Mouse (Mus musculus) heart, embryonic 14.5 days (tissue): ENCODE data around the gene Adamts12. TPM values are rescaled to one million over a fixed set of nuclear protein-coding genes. Genes with fewer than 3 reads are reported as not detected.

Experiments
- ATAC-seq: fragments of 200-750 bp; cut with Nextera tagmentation; 2 replicates; pipeline ENCODE4 v1.8.0; 2017; ENCODE audit warnings: low read depth, moderate TSS enrichment; ENCODE audit not compliant: insufficient number of reproducible peaks, insufficient read depth, low FRiP score
- H3K27ac ChIP-seq, 2 experiments: fragments of 200-500 bp in 1 of 2; fragments of 300-500 bp in 1 of 2; sonication (generic) in 1 of 2; replicated peaks in 1 of 2; 2 replicates each; pipeline ENCODE4 v1.5.1; 2012 to 2014; ENCODE audit warnings: low read depth in 2 of 2, low read length in 2 of 2, control low read depth in 1 of 2, mild to moderate bottlenecking in 1 of 2, mixed read lengths in 1 of 2; ENCODE audit not compliant: control insufficient read depth in 1 of 2, insufficient read depth in 1 of 2
- H3K27me3 ChIP-seq: fragments of 300-500 bp; sonication (generic); 2 replicates; pipeline ENCODE4 v1.6.1; 2014; ENCODE audit warnings: mild to moderate bottlenecking, low read length, control low read depth; ENCODE audit not compliant: control insufficient read depth, insufficient read depth
- H3K36me3 ChIP-seq: fragments of 300-500 bp; sonication (generic); 2 replicates; pipeline ENCODE4 v1.6.1; 2014; ENCODE audit warnings: mild to moderate bottlenecking, control low read depth, low read length, mixed read lengths; ENCODE audit not compliant: control insufficient read depth, insufficient read depth
- H3K4me1 ChIP-seq, 2 experiments: fragments of 200-500 bp in 1 of 2; fragments of 300-500 bp in 1 of 2; sonication (generic) in 1 of 2; 2 replicates each; pipeline ENCODE4 v1.6.1; 2012 to 2014; ENCODE audit warnings: low read length in 2 of 2, control low read depth in 1 of 2, mixed read lengths in 1 of 2; ENCODE audit not compliant: control insufficient read depth in 2 of 2, insufficient read depth in 2 of 2
- H3K4me2 ChIP-seq: fragments of 300-500 bp; sonication (generic); 2 replicates; pipeline ENCODE4 v1.6.1; 2014; ENCODE audit warnings: mild to moderate bottlenecking, low read length
- H3K4me3 ChIP-seq, 2 experiments: fragments of 200-500 bp in 1 of 2; fragments of 300-500 bp in 1 of 2; sonication (generic) in 1 of 2; 2 replicates each; pipeline ENCODE4 v1.5.1; 2012 to 2014; ENCODE audit warnings: low read length in 2 of 2, mild to moderate bottlenecking in 2 of 2, control low read depth in 1 of 2, low read depth in 1 of 2, moderate library complexity in 1 of 2; ENCODE audit not compliant: control insufficient read depth in 1 of 2, insufficient read depth in 1 of 2
- H3K9ac ChIP-seq: fragments of 300-500 bp; sonication (generic); 2 replicates; pipeline ENCODE4 v1.6.1; 2014; ENCODE audit warnings: mild to moderate bottlenecking, low read length
- H3K9me3 ChIP-seq: fragments of 300-500 bp; sonication (generic); 2 replicates; pipeline ENCODE4 v1.6.1; 2016; ENCODE audit warnings: low read length, control low read depth; ENCODE audit not compliant: control insufficient read depth
- WGBS: fragments of 180-500 bp; shearing (Covaris S2); extraction: QIAGEN DNeasy Blood & Tissue Kit; methylation state at CpG from one replicate; pipeline ENCODE4 v1.1.7; 2014; 5-methylcytosine and 5-hydroxymethylcytosine counted together
- polyA plus RNA-seq: library from polyadenylated mRNA; unstranded; fragments of >200 nt; fragmentation: Nextera tagmentation; extraction: Ambion mirVana; gene quantifications from 2 replicates; pipeline ENCODE4 v1.2.1, GENCODE M21; 2014

Gene Adamts12
- polyA plus RNA-seq, 1 experiment from 2014 or later: 2.0 TPM

- Histone ChIP-seq H3K4me3 (no peak overlapping the region), H3K4me2 (no peak overlapping the region), H3K36me3 (no peaks in the 10 kb centered on the region), H3K27me3 (no peaks in the 10 kb centered on the region), H3K9ac (no peak overlapping the region), H3K27ac (no peak overlapping the region), H3K4me1 (no peaks in the 10 kb centered on the region), H3K9me3 (no peaks in the 10 kb centered on the region)
- ATAC-seq: no peak
Measured at GRCm38 (mm10) chr15:11125361-11125760, 60.8 kb downstream of the Adamts12 start.

GRCm38 (mm10) chr15:11128457-11128856 lies 63.9 kb downstream of the Adamts12 start:
- 49% methylated on average over 6 of the region's 6 CpGs for WGBS
- no peaks in the 10 kb centered on the region for H3K9me3 ChIP-seq
- H3K4me1 ChIP-seq: 0 out of 4 replicates have a peak, but pooled peaks cover 0 to 4% of the 10 kb centered on the region in 2 experiments
- no peak for ATAC-seq
- no peak overlapping the region for H3K4me2 ChIP-seq
- no peak overlapping the region for H3K27ac ChIP-seq
- H3K4me3 ChIP-seq: no peak overlapping the region
- H3K9ac ChIP-seq: no peak overlapping the region
- no peaks in the 10 kb centered on the region for H3K27me3 ChIP-seq
- H3K36me3 ChIP-seq: no peaks in the 10 kb centered on the region

- H3K9me3 ChIP-seq: no peaks in the 10 kb centered on the region
- no peak overlapping the region for H3K4me3 ChIP-seq
- 83% methylated on average over 5 of the region's 5 CpGs for WGBS
- no peaks in the 10 kb centered on the region for H3K36me3 ChIP-seq
- H3K4me2 ChIP-seq: no peak overlapping the region
- H3K27ac ChIP-seq: no peak overlapping the region
- H3K4me1 ChIP-seq: 0 out of 4 replicates have a peak, but pooled peaks cover 0 to 5% of the 10 kb centered on the region in 2 experiments
- no peak for ATAC-seq
- H3K27me3 ChIP-seq: no peaks in the 10 kb centered on the region
- H3K9ac ChIP-seq: no peak overlapping the region
Measured at GRCm38 (mm10) chr15:11132586-11133558, 68.3 kb downstream of the Adamts12 start.

GRCm38 (mm10) chr15:11145581-11145980 lies 81.0 kb downstream of the Adamts12 start:
- H3K36me3 ChIP-seq: no peaks in the 10 kb centered on the region
- H3K4me3 ChIP-seq: no peak overlapping the region
- no peak overlapping the region for H3K4me2 ChIP-seq
- 53% methylated on average over 3 of the region's 3 CpGs for WGBS
- no peak overlapping the region for H3K27ac ChIP-seq
- no peak for ATAC-seq
- no peaks in the 10 kb centered on the region for H3K4me1 ChIP-seq
- no peaks in the 10 kb centered on the region for H3K27me3 ChIP-seq
- H3K9me3 ChIP-seq: no peaks in the 10 kb centered on the region
- H3K9ac ChIP-seq: no peak overlapping the region

GRCm38 (mm10) chr15:11159386-11159785 lies 94.8 kb downstream of the Adamts12 start:
- Histone ChIP-seq H3K36me3 (no peaks in the 10 kb centered on the region), H3K27ac (no peak overlapping the region), H3K4me2 (no peak overlapping the region), H3K9ac (no peak overlapping the region), H3K4me3 (no peak overlapping the region), H3K9me3 (no peaks in the 10 kb centered on the region), H3K4me1 (no peaks in the 10 kb centered on the region), H3K27me3 (no peaks in the 10 kb centered on the region)
- no peak for ATAC-seq
- 55% methylated on average over 6 of the region's 6 CpGs for WGBS

- WGBS: 58% methylated on average over 2 of the region's 2 CpGs
- Histone ChIP-seq H3K27ac (no peak overlapping the region), H3K4me2 (no peak overlapping the region), H3K27me3 (no peaks in the 10 kb centered on the region), H3K9ac (no peak overlapping the region), H3K4me1 (no peaks in the 10 kb centered on the region), H3K9me3 (no peaks in the 10 kb centered on the region), H3K36me3 (no peaks in the 10 kb centered on the region), H3K4me3 (no peak overlapping the region)
- no peak for ATAC-seq
Measured at GRCm38 (mm10) chr15:11160759-11161158, 96.2 kb downstream of the Adamts12 start.

GRCm38 (mm10) chr15:11165883-11166282 lies 101.3 kb downstream of the Adamts12 start:
- Histone ChIP-seq H3K4me3 (no peak overlapping the region), H3K36me3 (no peaks in the 10 kb centered on the region), H3K4me1 (no peaks in the 10 kb centered on the region), H3K9ac (no peak overlapping the region), H3K27ac (no peak overlapping the region), H3K4me2 (no peak overlapping the region), H3K27me3 (no peaks in the 10 kb centered on the region), H3K9me3 (no peaks in the 10 kb centered on the region)
- no peak for ATAC-seq
- 49% methylated on average over 3 of the region's 3 CpGs for WGBS
